Mouse (Mus musculus) olfactory bulb, adult 2 months (tissue): ENCODE measurements around the gene Cdx4.

Experiments used
- CTCF ChIP-seq: fragments of 200-500 bp; IDR thresholded peaks from 2 replicates; pipeline ENCODE4 v1.5.1; 2012; ENCODE audit warnings: low read depth, mild to moderate bottlenecking, low read length, moderate library complexity; ENCODE audit not compliant: insufficient read depth
- POLR2A ChIP-seq: fragments of 200-500 bp; IDR thresholded peaks from 2 replicates; pipeline ENCODE4 v1.6.1; 2012; ENCODE audit warnings: mild to moderate bottlenecking, low read depth, low read length, moderate library complexity; ENCODE audit not compliant: insufficient read depth

DNA sequence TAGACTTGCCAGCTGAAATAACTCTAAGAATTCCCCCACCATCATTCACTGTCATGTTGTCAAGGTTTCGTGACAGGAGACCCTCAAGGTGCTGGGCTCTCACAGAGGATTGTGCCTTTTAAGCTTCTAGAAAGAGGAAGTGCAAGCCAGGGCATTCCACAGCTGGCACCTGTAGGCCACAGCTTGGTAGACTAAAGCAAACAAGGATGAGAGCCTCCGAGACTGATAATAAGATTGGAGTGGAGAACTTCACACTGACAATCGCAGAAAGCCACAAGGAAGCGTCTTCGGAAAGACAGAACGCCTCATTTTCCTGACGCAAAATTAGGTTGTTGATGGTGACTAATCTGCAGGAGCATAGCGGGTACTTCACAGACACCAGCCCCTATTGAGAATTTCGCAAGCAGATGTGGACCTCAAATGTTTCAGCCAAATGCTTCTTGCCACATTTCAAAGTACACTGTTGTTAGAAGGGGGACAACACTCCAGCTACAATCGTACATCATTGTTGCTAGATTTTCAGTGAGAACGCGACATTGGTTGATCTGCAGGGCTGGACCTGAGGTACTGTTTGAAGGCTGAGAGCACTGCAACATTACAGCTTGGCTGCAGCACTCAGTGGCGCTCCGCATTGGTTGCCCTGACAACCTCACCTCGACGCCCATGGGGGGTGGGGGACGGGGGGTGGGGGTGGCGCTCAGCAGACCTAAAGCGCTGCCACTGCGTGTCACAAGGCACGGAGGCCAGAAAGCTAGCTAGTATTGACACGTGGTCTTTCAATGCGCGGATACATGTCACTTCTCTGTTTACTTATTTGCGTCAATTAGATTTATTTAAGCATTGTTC lies 32.5 kb upstream of the Cdx4 start:
- no peak for TF ChIP-seq CTCF
- TF ChIP-seq POLR2A = no peak
